Mouse (Mus musculus) CH12.LX (cell line): Measurements from ENCODE around the gene Gpr176. TPM values are rescaled to one million over a fixed set of nuclear protein-coding genes. Genes with fewer than 3 reads are reported as not detected.

Experiments
- DNase-seq: peaks from one replicate; pipeline ENCODE4 v3.0.0-alpha.2; 2013; ENCODE audit errors: extremely low read depth
- H3K27ac ChIP-seq: 2 replicates; pipeline ENCODE4 v1.5.1; 2012; ENCODE audit warnings: low read depth, mild to moderate bottlenecking, control low read depth, moderate library complexity; ENCODE audit not compliant: insufficient read depth
- H3K27me3 ChIP-seq: replicated peaks from 2 replicates; pipeline ENCODE3; 2012; ENCODE audit warnings: inconsistent platforms
- H3K36me3 ChIP-seq, 2 experiments: replicated peaks in 1 of 2; 2 replicates each; pipeline versions ENCODE3 to v1.6.1; 2012; ENCODE audit warnings: inconsistent platforms in 1 of 2, low read length in 1 of 2, mild to moderate bottlenecking in 1 of 2, mixed read lengths in 1 of 2, moderate library complexity in 1 of 2; ENCODE audit not compliant: control insufficient read depth in 1 of 2, insufficient read depth in 1 of 2
- H3K4me1 ChIP-seq, 2 experiments: 2 replicates each; pipeline ENCODE4 v1.6.1; 2012; ENCODE audit warnings: inconsistent platforms in 1 of 2, moderate library complexity in 1 of 2; ENCODE audit not compliant: insufficient read depth in 2 of 2, control insufficient read depth in 1 of 2
- H3K4me2 ChIP-seq: 2 replicates; pipeline ENCODE4 v1.6.1; 2012; ENCODE audit warnings: low read depth, mild to moderate bottlenecking, control low read depth; ENCODE audit not compliant: poor library complexity, insufficient read depth, severe bottlenecking
- H3K4me3 ChIP-seq, 3 experiments: fragments of 150-350 bp in 1 of 3; sonication (generic) in 1 of 3; replicated peaks in 1 of 3; 2 replicates each; pipeline versions ENCODE3 to v1.5.1; 2011 to 2012; ENCODE audit warnings: low read depth in 2 of 3, low read length in 2 of 3, mild to moderate bottlenecking in 2 of 3, moderate library complexity in 2 of 3, control low read depth in 1 of 3, improper control_type of control experiment in 1 of 3, inconsistent platforms in 1 of 3, mixed read lengths in 1 of 3; ENCODE audit not compliant: poor library complexity in 1 of 3
- H3K79me2 ChIP-seq: replicated peaks from 2 replicates; pipeline ENCODE4 v1.6.1; 2012; ENCODE audit warnings: mild to moderate bottlenecking, moderate library complexity; ENCODE audit not compliant: control insufficient read depth, poor library complexity, insufficient read depth, severe bottlenecking; ENCODE audit errors: extremely low read depth
- H3K9ac ChIP-seq: 2 replicates; pipeline ENCODE4 v1.6.1; 2012; ENCODE audit warnings: low read depth, mild to moderate bottlenecking, control low read depth, moderate library complexity; ENCODE audit not compliant: insufficient read depth
- H3K9me3 ChIP-seq: replicated peaks from 2 replicates; pipeline ENCODE3; 2012; ENCODE audit warnings: low read length, inconsistent platforms, mixed read lengths
- BHLHE40 ChIP-seq: IDR thresholded peaks from 2 replicates; pipeline ENCODE4 v1.6.1; 2011; ENCODE audit warnings: mild to moderate bottlenecking, low read depth, low read length, improper control_type of control experiment
- CHD2 ChIP-seq: IDR thresholded peaks from 2 replicates; pipeline ENCODE4 v1.6.1; 2011; ENCODE audit warnings: low read length, improper control_type of control experiment
- CTCF ChIP-seq, 2 experiments: IDR thresholded peaks in 1 of 2; conservative IDR thresholded peaks in 1 of 2; 2 replicates each; pipeline ENCODE4 v1.5.1; 2011 to 2012; ENCODE audit warnings: low read depth in 2 of 2, low read length in 2 of 2, improper control_type of control experiment in 1 of 2, inconsistent platforms in 1 of 2, mild to moderate bottlenecking in 1 of 2, moderate library complexity in 1 of 2
- E2F4 ChIP-seq: IDR thresholded peaks from 2 replicates; pipeline ENCODE4 v1.6.1; 2011; ENCODE audit warnings: low read depth, low read length, improper control_type of control experiment; ENCODE audit not compliant: insufficient replicate concordance
- GABPA ChIP-seq: IDR thresholded peaks from 2 replicates; pipeline ENCODE4 v1.6.1; 2012; ENCODE audit warnings: low read depth, low read length, improper control_type of control experiment, inconsistent platforms; ENCODE audit not compliant: insufficient replicate concordance
- HCFC1 ChIP-seq: IDR thresholded peaks from 2 replicates; pipeline ENCODE4 v1.6.1; 2012; ENCODE audit warnings: low read depth, mild to moderate bottlenecking, inconsistent platforms, low read length, improper control_type of control experiment
- IRF4 ChIP-seq: IDR thresholded peaks from 2 replicates; pipeline ENCODE4 v1.6.1; 2014; ENCODE audit warnings: low read depth, mild to moderate bottlenecking, inconsistent platforms, low read length, improper control_type of control experiment
- JUN ChIP-seq: IDR thresholded peaks from 2 replicates; pipeline ENCODE4 v1.6.1; 2011; ENCODE audit warnings: low read depth, mild to moderate bottlenecking, low read length, improper control_type of control experiment, moderate library complexity; ENCODE audit not compliant: insufficient read depth
- JUND ChIP-seq: conservative IDR thresholded peaks from 2 replicates; pipeline ENCODE4 v1.6.1; 2011; ENCODE audit warnings: low read depth, low read length, improper control_type of control experiment
- MAFK ChIP-seq: IDR thresholded peaks from 2 replicates; pipeline ENCODE4 v1.6.1; 2011; ENCODE audit warnings: low read length, improper control_type of control experiment; ENCODE audit not compliant: insufficient replicate concordance
- MAX ChIP-seq: IDR thresholded peaks from 2 replicates; pipeline ENCODE4 v1.6.1; 2011; ENCODE audit warnings: low read length, improper control_type of control experiment
- MEF2A ChIP-seq: IDR thresholded peaks from 2 replicates; pipeline ENCODE4 v1.6.1; 2014; ENCODE audit warnings: low read depth, mild to moderate bottlenecking, inconsistent platforms, low read length, improper control_type of control experiment, borderline replicate concordance
- NELFE ChIP-seq: IDR thresholded peaks from 2 replicates; pipeline ENCODE4 v1.6.1; 2011; ENCODE audit warnings: low read depth, low read length, improper control_type of control experiment
- NRF1 ChIP-seq: IDR thresholded peaks from 2 replicates; pipeline ENCODE4 v1.6.1; 2014; ENCODE audit warnings: low read depth, mild to moderate bottlenecking, inconsistent platforms, low read length, improper control_type of control experiment, moderate library complexity
- PAX5 ChIP-seq: IDR thresholded peaks from 2 replicates; pipeline ENCODE4 v1.6.1; 2012; ENCODE audit warnings: low read length, inconsistent platforms, mixed read lengths
- POLR2A ChIP-seq: IDR thresholded peaks from 2 replicates; pipeline ENCODE4 v1.6.1; 2011; ENCODE audit warnings: low read depth, mild to moderate bottlenecking, improper control_type of control experiment, low read length
- RAD21 ChIP-seq: IDR thresholded peaks from 2 replicates; pipeline ENCODE4 v1.6.1; 2011; ENCODE audit warnings: low read depth, mild to moderate bottlenecking, low read length, improper control_type of control experiment, moderate library complexity
- RCOR1 ChIP-seq: conservative IDR thresholded peaks from 2 replicates; pipeline ENCODE4 v1.6.1; 2012; ENCODE audit warnings: low read depth, mild to moderate bottlenecking, inconsistent platforms, low read length, improper control_type of control experiment
- SIN3A ChIP-seq: IDR thresholded peaks from 2 replicates; pipeline ENCODE4 v1.6.1; 2012; ENCODE audit warnings: low read length, improper control_type of control experiment, inconsistent platforms
- SMC3 ChIP-seq: IDR thresholded peaks from 2 replicates; pipeline ENCODE4 v1.6.1; 2011; ENCODE audit warnings: low read depth, low read length, improper control_type of control experiment
- TBP ChIP-seq: conservative IDR thresholded peaks from 2 replicates; pipeline ENCODE4 v1.6.1; 2011; ENCODE audit warnings: low read depth, low read length, improper control_type of control experiment
- UBTF ChIP-seq: IDR thresholded peaks from 2 replicates; pipeline ENCODE4 v1.6.1; 2012; ENCODE audit warnings: low read depth, mild to moderate bottlenecking, inconsistent platforms, low read length, improper control_type of control experiment, moderate library complexity
- USF1 ChIP-seq: IDR thresholded peaks from 2 replicates; pipeline ENCODE4 v1.6.1; 2014; ENCODE audit warnings: low read depth, mild to moderate bottlenecking, inconsistent platforms, low read length, improper control_type of control experiment
- USF2 ChIP-seq: conservative IDR thresholded peaks from 2 replicates; pipeline ENCODE4 v1.6.1; 2011; ENCODE audit warnings: low read depth, low read length, improper control_type of control experiment
- ZMIZ1 ChIP-seq: IDR thresholded peaks from 2 replicates; pipeline ENCODE4 v1.6.1; 2012; ENCODE audit warnings: low read depth, mild to moderate bottlenecking, inconsistent platforms, low read length, improper control_type of control experiment
- dilution Hi-C: fragments of 300-500 bp; cut with MboI; formaldehyde crosslinking; loops from 2 replicates; pipeline ENCODE4 v1.14.3; 2020; ENCODE audit warnings: low sequenced_read_pairs; ENCODE audit not compliant: extremely low pct_unique_long_range_greater_than_20kb, extremely low pct_ligation_motif_present
- in situ Hi-C: fragments of 300-500 bp; cut with MboI; formaldehyde crosslinking; loops from 3 replicates; pipeline ENCODE4 v1.14.3; 2019; ENCODE audit warnings: low sequenced_read_pairs, low pct_ligation_motif_present, low pct_unique_long_range_greater_than_20kb, mixed read lengths
- polyA plus RNA-seq: library from polyadenylated mRNA; unstranded; fragments of >175 nt; gene quantifications from 2 replicates; pipeline ENCODE4 v1.2.1, GENCODE M21; 2012; ENCODE audit warnings: low read depth; ENCODE audit not compliant: insufficient read length
- total RNA-seq, 2 experiments: library from RNA; depleted of rRNA; stranded (reverse); fragments of 300-350 nt in 1 of 2; fragments of >200 nt in 1 of 2; gene quantifications; 2 replicates each; pipeline ENCODE4 v1.2.3; 2012 to 2014

Gene Gpr176
- total and polyA plus RNA-seq, 3 experiments: not detected

GRCm38 (mm10) chr2:118373572-118374279, 507 bp upstream of the Gpr176 start:
- TF ChIP-seq USF1: peak; percentile 63
- no peak for TF ChIP-seq SMC3
- no peak for TF ChIP-seq HCFC1
- TF ChIP-seq SIN3A: no peak
- TF ChIP-seq MAFK: no peak
- Histone ChIP-seq H3K9me3 (peaks cover 12% of the 10 kb centered on the region), H3K4me3 (no peak overlapping the region), H3K27me3 (no peaks in the 10 kb centered on the region), H3K4me2 (peak overlapping the region; percentile 48; the same call in 1 of the 2 replicates), H3K4me1 (peaks cover 0 to 9% of the 10 kb centered on the region in 2 experiments; a peak in 2 of 4 replicates), H3K27ac (no peak overlapping the region), H3K79me2 (no peaks in the 10 kb centered on the region), H3K36me3 (no peaks in the 10 kb centered on the region), H3K9ac (no peak overlapping the region)
- dilution Hi-C loops: no loop called here
- in situ Hi-C loops: no loop called here
- DNase-seq: no peak

GRCm38 (mm10) chr2:118372561-118372900, 688 bp downstream of the Gpr176 start:
- H3K27ac ChIP-seq: no peak overlapping the region
- H3K4me2 ChIP-seq: peak overlapping the region; percentile 6; the same call in 1 of the 2 replicates
- TF ChIP-seq MEF2A: no peak
- TF ChIP-seq PAX5: no peak
- no peak for TF ChIP-seq POLR2A
- TF ChIP-seq E2F4: no peak
- no peak for TF ChIP-seq NELFE
- TF ChIP-seq BHLHE40: no peak
- TF ChIP-seq NRF1: no peak
- TF ChIP-seq TBP: no peak
- no peak for TF ChIP-seq CTCF (conservative IDR thresholded peaks at IDR 0.05 in 1 of 2, IDR thresholded peaks at IDR 0.05 in 1 of 2; ENCODE audit: low read depth in 2 of 2, low read length in 2 of 2)
- TF ChIP-seq JUND: no peak
- TF ChIP-seq HCFC1: no peak
- H3K9ac ChIP-seq: no peak overlapping the region
- H3K27me3 ChIP-seq: no peaks in the 10 kb centered on the region
- in situ Hi-C loops: no loop called here
- H3K4me1 ChIP-seq: peaks cover 0 to 9% of the 10 kb centered on the region in 2 experiments; a peak in 2 of 4 replicates
- dilution Hi-C loops: no loop called here
- no peak overlapping the region for H3K4me3 ChIP-seq
- no peak for DNase-seq
- H3K36me3 ChIP-seq: no peaks in the 10 kb centered on the region
- no peaks in the 10 kb centered on the region for H3K79me2 ChIP-seq
- peaks cover 12% of the 10 kb centered on the region for H3K9me3 ChIP-seq

- in situ Hi-C loops: no loop called here
- DNase-seq: no peak
- peaks cover 12% of the 10 kb centered on the region for H3K9me3 ChIP-seq
- TF ChIP-seq GABPA (no peak), JUND (no peak), RAD21 (no peak), ZMIZ1 (no peak), SIN3A (no peak), RCOR1 (no peak), IRF4 (no peak), MAX (no peak), UBTF (no peak), NRF1 (no peak), HCFC1 (no peak), BHLHE40 (no peak), USF2 (no peak), JUN (no peak), POLR2A (no peak), MAFK (no peak), CTCF (conservative IDR thresholded peaks at IDR 0.05 in 1 of 2, IDR thresholded peaks at IDR 0.05 in 1 of 2; ENCODE audit: low read depth in 2 of 2, low read length in 2 of 2) (no peak), CHD2 (no peak)
These were observed 1.4 kb downstream of the Gpr176 start for GRCm38 (mm10) chr2:118371841-118372240.

More at GRCm38 (mm10) chr2:118371841-118372240, 1.4 kb downstream of the Gpr176 start:
- H3K4me3 ChIP-seq: no peak overlapping the region
- peaks cover 0 to 9% of the 10 kb centered on the region in 2 experiments; a peak in 2 of 4 replicates for H3K4me1 ChIP-seq
- no peak overlapping the region for H3K9ac ChIP-seq
- dilution Hi-C loops: no loop called here
- H3K79me2 ChIP-seq: no peaks in the 10 kb centered on the region
- H3K36me3 ChIP-seq: no peaks in the 10 kb centered on the region
- H3K27ac ChIP-seq: no peak overlapping the region
- H3K27me3 ChIP-seq: no peaks in the 10 kb centered on the region
- no peak overlapping the region for H3K4me2 ChIP-seq
